Mouse (Mus musculus) kidney, embryonic 14.5 days (tissue): ENCODE measurements around the gene Rex1bd. TPM values are rescaled to one million over a fixed set of nuclear protein-coding genes. Genes with fewer than 3 reads are reported as not detected.
A peak's percentile ranks its signal among the peaks of the same experiment; 100 is the strongest.

ENCODE experiments used
- ATAC-seq: fragments of 200-750 bp; cut with Nextera tagmentation; 2 replicates; pipeline ENCODE4 v1.8.0; 2017; ENCODE audit warnings: moderate number of reproducible peaks, mild to moderate bottlenecking, moderate TSS enrichment, moderate library complexity; ENCODE audit not compliant: low FRiP score, low TSS enrichment
- H3K27ac ChIP-seq: fragments of 300-500 bp; sonication (generic); 2 replicates; pipeline ENCODE4 v1.5.1; 2014; ENCODE audit warnings: low read depth, mild to moderate bottlenecking, low read length, moderate library complexity, mixed read lengths
- H3K27me3 ChIP-seq: fragments of 300-500 bp; sonication (generic); 2 replicates; pipeline ENCODE4 v1.6.1; 2014; ENCODE audit warnings: mild to moderate bottlenecking, low read length; ENCODE audit not compliant: control insufficient read depth, insufficient read depth
- H3K36me3 ChIP-seq: fragments of 300-500 bp; sonication (generic); 2 replicates; pipeline ENCODE4 v1.6.1; 2014; ENCODE audit warnings: low read length, mixed read lengths; ENCODE audit not compliant: control insufficient read depth, insufficient read depth
- H3K4me1 ChIP-seq: fragments of 300-500 bp; sonication (generic); 2 replicates; pipeline ENCODE4 v1.6.1; 2014; ENCODE audit warnings: low read length, mixed read lengths; ENCODE audit not compliant: control insufficient read depth, insufficient read depth
- H3K4me2 ChIP-seq: fragments of 300-500 bp; sonication (generic); replicated peaks from 2 replicates; pipeline ENCODE4 v1.6.1; 2014; ENCODE audit warnings: low read depth, mild to moderate bottlenecking, low read length
- H3K4me3 ChIP-seq: fragments of 300-500 bp; sonication (generic); 2 replicates; pipeline ENCODE4 v1.5.1; 2014; ENCODE audit warnings: mild to moderate bottlenecking, low read length
- H3K9ac ChIP-seq: fragments of 300-500 bp; sonication (generic); 2 replicates; pipeline ENCODE4 v1.6.1; 2014; ENCODE audit warnings: low read depth, mild to moderate bottlenecking, low read length, moderate library complexity
- H3K9me3 ChIP-seq: fragments of 300-500 bp; sonication (generic); 2 replicates; pipeline ENCODE4 v1.6.1; 2016; ENCODE audit warnings: low read length; ENCODE audit not compliant: control insufficient read depth
- WGBS: fragments of 180-500 bp; shearing (Covaris S2); extraction: QIAGEN DNeasy Blood & Tissue Kit; methylation state at CpG from one replicate; pipeline ENCODE4 v1.1.7; 2014; 5-methylcytosine and 5-hydroxymethylcytosine counted together
- polyA plus RNA-seq: library from polyadenylated mRNA; unstranded; fragments of >200 nt; fragmentation: Nextera tagmentation; extraction: Ambion mirVana; gene quantifications from 2 replicates; pipeline ENCODE4 v1.2.1, GENCODE M21; 2014

Gene Rex1bd
- polyA plus RNA-seq, 1 experiment from 2014 or later = 129 TPM

DNA sequence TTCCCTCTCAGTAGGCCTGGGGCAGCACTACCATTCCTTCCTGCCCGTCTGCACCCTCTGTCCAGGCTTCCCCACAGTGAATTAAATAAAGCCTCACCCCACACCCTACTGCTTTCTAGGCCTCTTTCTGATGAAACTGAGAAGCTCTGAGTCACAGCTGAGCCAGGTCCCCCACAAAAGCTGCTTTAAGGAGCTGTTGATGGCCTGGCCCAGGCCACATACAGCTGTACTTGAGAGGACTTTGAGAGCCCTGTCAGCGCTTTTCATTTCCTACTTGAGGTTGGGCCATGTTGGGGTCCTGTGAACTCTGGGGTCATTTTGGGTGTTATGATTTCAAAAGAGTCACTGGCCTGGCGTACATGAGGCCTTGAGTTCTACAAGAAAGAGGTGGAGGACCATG is 28.7 kb upstream of the Rex1bd start:
- Histone ChIP-seq H3K36me3 (peaks cover 64% of the 10 kb centered on the region), H3K9ac (no peak overlapping the region; the same call in 1 of the 2 replicates), H3K27me3 (no peaks in the 10 kb centered on the region), H3K4me3 (no peak overlapping the region), H3K4me1 (peaks cover 2% of the 10 kb centered on the region; the same call in 1 of the 2 replicates), H3K4me2 (no peak overlapping the region), H3K9me3 (no peaks in the 10 kb centered on the region), H3K27ac (no peak overlapping the region)
- no peak for ATAC-seq
- 93% methylated on average over 3 of the region's 3 CpGs for WGBS

DNA sequence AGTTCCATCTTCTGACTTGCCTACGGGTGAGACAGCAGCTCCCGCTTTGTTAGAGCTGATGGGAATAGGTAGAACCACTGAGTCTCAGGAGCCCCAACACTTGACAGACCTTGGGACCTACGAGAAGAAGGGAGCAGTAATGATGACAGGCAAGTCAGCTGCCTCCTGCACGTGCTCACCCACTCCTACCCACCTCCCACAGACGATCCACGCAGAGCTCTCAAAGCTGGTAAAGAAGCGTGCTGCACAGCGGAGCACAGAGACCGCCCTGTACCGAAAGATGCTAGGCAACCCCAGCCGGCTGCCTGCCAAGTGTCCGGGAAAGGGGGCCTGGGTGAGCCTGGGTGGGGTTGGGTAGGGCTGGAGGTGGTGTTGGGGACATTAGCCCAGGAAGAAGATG is 27.7 kb upstream of the Rex1bd start:
- H3K9ac ChIP-seq = 0 out of 2 replicates have a peak overlapping the region, but pooled peaks have one; percentile 12
- H3K36me3 ChIP-seq = peaks cover 69% of the 10 kb centered on the region
- H3K9me3 ChIP-seq = no peaks in the 10 kb centered on the region
- ATAC-seq = no peak
- no peaks in the 10 kb centered on the region for H3K27me3 ChIP-seq
- no peak overlapping the region for H3K27ac ChIP-seq
- WGBS = 94% methylated on average over 12 of the region's 12 CpGs
- H3K4me3 ChIP-seq = no peak overlapping the region
- 0 out of 2 replicates have a peak, but pooled peaks cover 3% of the 10 kb centered on the region for H3K4me1 ChIP-seq
- no peak overlapping the region for H3K4me2 ChIP-seq

DNA sequence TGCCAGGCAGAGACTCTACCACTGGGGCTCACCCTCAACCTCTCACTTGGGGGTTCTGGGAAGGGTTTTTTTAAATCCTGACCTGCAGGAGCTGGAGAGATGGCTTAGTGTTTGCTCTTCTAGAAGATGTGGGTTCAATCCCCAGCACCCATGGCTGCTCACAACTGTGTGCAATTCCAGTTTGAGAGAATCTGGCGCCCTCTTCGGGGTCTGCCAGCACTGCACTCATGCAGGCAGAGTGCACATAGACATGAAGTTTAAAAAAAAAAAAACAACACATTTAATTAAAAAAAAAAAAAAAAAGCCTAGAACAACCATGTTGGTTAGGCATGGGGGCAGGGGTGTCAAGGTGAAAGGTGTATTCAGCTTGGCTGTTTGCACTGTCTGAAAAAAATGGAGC is 23.8 kb upstream of the Rex1bd start:
- Histone ChIP-seq H3K9ac (no peak overlapping the region), H3K36me3 (peaks cover 51% of the 10 kb centered on the region), H3K9me3 (no peaks in the 10 kb centered on the region), H3K4me1 (peaks cover 17% of the 10 kb centered on the region), H3K27me3 (no peaks in the 10 kb centered on the region), H3K27ac (no peak overlapping the region), H3K4me3 (no peak overlapping the region), H3K4me2 (no peak overlapping the region)
- no peak for ATAC-seq
- 94% methylated on average over 2 of the region's 2 CpGs for WGBS

DNA sequence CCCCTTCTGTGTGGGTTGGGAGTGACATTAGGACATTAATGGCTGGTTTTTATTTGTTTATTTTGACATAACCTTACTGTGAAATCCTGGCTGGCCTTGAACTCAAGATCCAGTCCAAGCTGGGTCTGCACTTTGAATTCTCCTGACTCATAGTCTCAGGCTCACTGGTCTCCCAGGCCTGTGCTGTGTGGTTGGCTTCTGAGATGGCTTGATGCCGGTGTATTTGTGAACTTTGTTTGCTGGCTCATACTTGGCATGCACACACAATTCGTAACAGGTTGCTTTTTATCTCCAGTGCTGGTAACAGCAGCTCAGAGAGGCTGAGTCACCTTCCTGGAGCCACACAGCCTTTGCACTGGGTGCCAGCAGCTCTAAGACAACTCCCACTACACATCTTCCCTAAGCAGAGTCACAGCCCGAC is 23.2 kb upstream of the Rex1bd start:
- ATAC-seq = no peak
- Histone ChIP-seq H3K9ac (no peak overlapping the region), H3K9me3 (no peaks in the 10 kb centered on the region), H3K4me1 (peaks cover 17% of the 10 kb centered on the region), H3K36me3 (peaks cover 46% of the 10 kb centered on the region), H3K27ac (no peak overlapping the region), H3K27me3 (no peaks in the 10 kb centered on the region), H3K4me3 (no peak overlapping the region), H3K4me2 (no peak overlapping the region)
- WGBS = 96% methylated on average over 3 of the region's 3 CpGs

DNA sequence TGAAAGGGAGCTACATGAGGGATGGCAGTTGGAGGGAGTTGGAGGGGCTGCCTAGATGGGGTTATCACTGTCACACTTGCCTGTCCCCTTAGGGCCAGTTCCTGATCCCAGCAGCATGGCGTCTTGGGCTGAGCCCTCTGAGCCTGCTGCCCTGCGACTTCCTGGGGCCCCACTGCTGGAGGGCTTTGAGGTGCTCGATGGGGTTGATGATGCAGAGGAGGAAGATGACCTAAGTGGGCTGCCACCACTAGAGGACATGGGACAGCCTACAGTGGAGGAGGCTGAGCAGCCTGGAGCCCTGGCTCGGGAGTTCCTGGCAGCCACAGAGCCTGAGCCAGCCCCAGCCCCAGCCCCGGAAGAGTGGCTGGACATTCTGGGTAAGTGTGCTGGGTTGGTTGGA is 22.7 kb upstream of the Rex1bd start:
- 93% methylated on average over 5 of the region's 5 CpGs for WGBS
- Histone ChIP-seq H3K27me3 (no peaks in the 10 kb centered on the region), H3K27ac (no peak overlapping the region), H3K4me2 (no peak overlapping the region), H3K9ac (no peak overlapping the region), H3K4me3 (no peak overlapping the region), H3K36me3 (peaks cover 41% of the 10 kb centered on the region), H3K4me1 (peaks cover 17% of the 10 kb centered on the region), H3K9me3 (no peaks in the 10 kb centered on the region)
- ATAC-seq = no peak

DNA sequence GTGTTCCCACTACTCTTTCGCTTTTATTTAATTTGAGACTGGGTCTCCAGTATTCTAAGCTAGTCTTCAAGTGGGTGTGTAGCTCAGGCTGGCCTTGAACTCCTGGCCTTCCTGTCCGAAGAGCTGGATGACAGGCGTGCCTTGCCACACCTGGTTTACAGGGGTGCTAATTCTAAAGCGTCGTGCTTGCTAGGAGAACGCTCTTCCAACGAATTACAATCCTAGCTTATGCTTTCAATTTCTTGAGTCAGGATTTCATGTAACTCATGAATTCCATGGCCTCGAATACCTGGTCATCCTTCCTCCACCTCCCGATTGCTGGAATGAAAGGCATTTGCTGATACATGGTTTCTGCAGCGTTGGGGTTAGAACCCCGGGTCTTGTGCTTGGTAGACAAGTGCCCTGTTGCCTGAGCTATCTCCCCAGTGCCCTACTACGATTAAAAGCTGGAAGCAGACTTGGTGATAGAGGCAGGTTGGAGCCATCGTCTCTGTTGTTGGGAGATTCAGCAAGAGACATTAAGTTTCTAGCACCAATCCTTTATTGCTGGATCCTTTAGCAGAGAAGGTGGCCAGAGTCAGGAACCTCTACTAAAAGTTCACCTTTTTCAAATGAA is 21.7 kb upstream of the Rex1bd start:
- H3K36me3 ChIP-seq = peaks cover 32% of the 10 kb centered on the region
- no peaks in the 10 kb centered on the region for H3K27me3 ChIP-seq
- H3K9me3 ChIP-seq = no peaks in the 10 kb centered on the region
- no peak for ATAC-seq
- peak overlapping the region; percentile 76 for H3K4me3 ChIP-seq
- H3K27ac ChIP-seq = peak overlapping the region; percentile 73
- WGBS = 31% methylated on average over 13 of the region's 13 CpGs
- peak overlapping the region; percentile 94 for H3K9ac ChIP-seq
- peaks cover 17% of the 10 kb centered on the region for H3K4me1 ChIP-seq
- H3K4me2 ChIP-seq = peak overlapping the region; percentile 58

DNA sequence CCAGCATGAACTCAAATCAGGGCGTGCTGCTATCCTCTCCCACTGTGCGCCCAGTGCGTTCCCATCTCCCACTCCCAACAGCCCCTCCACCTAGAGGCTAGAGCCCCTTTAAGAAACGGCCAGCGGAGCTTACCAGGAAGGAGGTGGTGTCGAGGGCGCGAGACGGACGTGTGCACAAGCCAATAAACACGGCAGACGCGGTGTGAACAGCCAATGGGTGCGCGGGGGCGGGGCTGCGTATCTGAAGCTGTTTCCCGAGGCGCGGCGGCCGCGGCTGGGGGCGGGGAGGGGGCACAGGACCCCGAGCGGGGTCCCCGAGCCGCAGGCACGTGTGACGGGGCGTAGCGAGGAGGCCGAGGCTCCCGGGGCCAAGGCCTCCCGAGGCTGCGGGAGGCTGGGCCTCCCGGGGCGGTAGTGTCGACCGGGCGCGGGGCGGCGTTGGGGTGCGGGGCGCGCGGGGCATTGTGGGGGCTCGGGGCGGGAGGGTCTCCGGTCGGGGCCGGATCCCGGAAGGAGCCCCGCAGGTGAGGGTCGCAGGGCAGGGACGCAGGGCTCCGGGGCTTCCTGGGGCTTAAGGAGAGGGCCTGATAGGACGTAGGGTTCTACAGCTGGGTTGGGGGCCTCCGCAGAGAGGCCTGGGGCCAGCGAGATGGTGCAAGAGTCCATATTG is 21.1 kb upstream of the Rex1bd start, which contains the start of the genes Fkbp8 and Kxd1:
Gene Fkbp8, plus strand, starts transcription at position 213 of the 670 bp plus-strand sequence.
Gene Kxd1, minus strand, starts transcription at position 445 of the 670 bp plus-strand sequence.
- no peaks in the 10 kb centered on the region for H3K9me3 ChIP-seq
- H3K4me2 ChIP-seq = peak within 1 kb of the TSS; percentile 58
- H3K27ac ChIP-seq = peak within 1 kb of the TSS; percentile 73
- peaks cover 30% of the 10 kb centered on the region for H3K36me3 ChIP-seq
- H3K4me3 ChIP-seq = peak within 1 kb of the TSS; percentile 76
- WGBS = under 1% methylated on average over 49 of the region's 61 CpGs
- H3K4me1 ChIP-seq = peaks cover 17% of the 10 kb centered on the region
- H3K27me3 ChIP-seq = no peaks in the 10 kb centered on the region
- ATAC-seq = peak; percentile 92
- H3K9ac ChIP-seq = peak within 1 kb of the TSS; percentile 94

DNA sequence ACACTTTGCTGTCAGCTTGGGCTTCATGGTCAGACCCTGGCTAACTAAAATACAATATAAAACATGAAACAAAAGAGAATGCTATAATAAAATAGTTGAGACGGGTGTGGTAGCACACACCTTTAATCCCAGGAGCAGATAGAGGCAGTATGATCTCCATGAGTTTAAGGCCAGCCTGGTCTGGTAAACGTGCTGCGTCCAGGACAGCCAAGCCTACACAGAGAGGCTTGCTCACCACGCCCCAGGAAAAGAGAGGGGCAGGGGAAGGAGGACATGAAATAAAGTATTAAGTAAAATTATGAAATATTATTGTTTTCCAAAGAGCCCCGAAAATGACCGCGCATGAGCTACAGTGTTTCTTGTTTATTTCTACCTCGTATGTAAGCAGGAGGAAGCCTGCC is 20.6 kb upstream of the Rex1bd start:
- Histone ChIP-seq H3K36me3 (peaks cover 24% of the 10 kb centered on the region), H3K27me3 (no peaks in the 10 kb centered on the region), H3K27ac (0 out of 2 replicates have a peak overlapping the region, but pooled peaks have one; percentile 73), H3K9me3 (no peaks in the 10 kb centered on the region), H3K4me1 (peaks cover 21% of the 10 kb centered on the region), H3K4me2 (peak overlapping the region; percentile 58), H3K4me3 (peak overlapping the region; percentile 76), H3K9ac (peak overlapping the region; percentile 94)
- 4% methylated on average over 8 of the region's 8 CpGs for WGBS
- no peak for ATAC-seq
